Mouse (Mus musculus) E14TG2a.4 (cell line): ENCODE data around the gene Lpcat4.
"Not testable (repeated sequence)": the region's sequence is repeated elsewhere in the genome, so short reads cannot be mapped to it uniquely, and the experiment has no call there.

ENCODE experiments used
- H3K27me3 ChIP-seq: 2 replicates; pipeline ENCODE4 v1.6.1; 2014; ENCODE audit warnings: low read length, control low read depth; ENCODE audit not compliant: insufficient read depth
- H3K36me3 ChIP-seq: 2 replicates; pipeline ENCODE4 v1.6.1; 2014; ENCODE audit warnings: low read length, control low read depth; ENCODE audit not compliant: insufficient read depth
- H3K4me1 ChIP-seq: replicated peaks from 2 replicates; pipeline ENCODE4 v1.6.1; 2014; ENCODE audit warnings: low read depth, low read length, control low read depth
- H3K4me3 ChIP-seq: replicated peaks from 2 replicates; pipeline ENCODE4 v1.5.1; 2014; ENCODE audit warnings: mild to moderate bottlenecking, low read length
- H3K9me3 ChIP-seq: 2 replicates; pipeline ENCODE4 v1.6.1; 2014; ENCODE audit warnings: low read length, control low read depth
- CTCF ChIP-seq: conservative IDR thresholded peaks from 2 replicates; pipeline ENCODE4 v1.5.1; 2014; ENCODE audit warnings: low read length
- NANOG ChIP-seq: IDR thresholded peaks from 2 replicates; pipeline ENCODE4 v1.6.1; 2014; ENCODE audit warnings: borderline replicate concordance, low read length, mixed read lengths
- POU5F1 ChIP-seq: IDR thresholded peaks from 2 replicates; pipeline ENCODE4 v1.6.1; 2014; ENCODE audit warnings: low read length, borderline replicate concordance

The Lpcat4 gene

GRCm38 (mm10) chr2:112284363-112285030 lies 45.2 kb downstream of the Lpcat4 start:
- TF ChIP-seq CTCF (no peak), POU5F1 (no peak), NANOG (no peak)
- Histone ChIP-seq H3K4me1 (peaks cover 27% of the 10 kb centered on the region), H3K36me3 (no peaks in the 10 kb centered on the region), H3K4me3 (peak overlapping the region; percentile 84), H3K27me3 (no peaks in the 10 kb centered on the region), H3K9me3 (no peaks in the 10 kb centered on the region)

GRCm38 (mm10) chr2:112285031-112285390 lies 45.7 kb downstream of the Lpcat4 start:
- H3K36me3 ChIP-seq, result no peaks in the 10 kb centered on the region
- no peaks in the 10 kb centered on the region for H3K27me3 ChIP-seq
- H3K9me3 ChIP-seq, result no peaks in the 10 kb centered on the region
- peaks cover 27% of the 10 kb centered on the region for H3K4me1 ChIP-seq
- no peak for TF ChIP-seq CTCF
- TF ChIP-seq POU5F1, result no peak
- no peak for TF ChIP-seq NANOG
- H3K4me3 ChIP-seq, result peak overlapping the region; percentile 84

- H3K36me3 ChIP-seq, H3K4me3 ChIP-seq, H3K27me3 ChIP-seq, H3K9me3 ChIP-seq: not testable (repeated sequence)
- peaks cover 27% of the 10 kb centered on the region for H3K4me1 ChIP-seq
These were observed 46.8 kb downstream of the Lpcat4 start for GRCm38 (mm10) chr2:112286062-112286461.

- H3K9me3 ChIP-seq, result no peaks in the 10 kb centered on the region
- H3K4me3 ChIP-seq, result no peak overlapping the region
- H3K4me1 ChIP-seq, result peaks cover 27% of the 10 kb centered on the region
- no peak for TF ChIP-seq CTCF
- TF ChIP-seq POU5F1, result no peak
- TF ChIP-seq NANOG, result no peak
- no peaks in the 10 kb centered on the region for H3K36me3 ChIP-seq
- no peaks in the 10 kb centered on the region for H3K27me3 ChIP-seq
These were observed 47.8 kb downstream of the Lpcat4 start for GRCm38 (mm10) chr2:112287059-112287458.

GRCm38 (mm10) chr2:112289507-112289906 lies 50.2 kb downstream of the Lpcat4 start:
- Histone ChIP-seq H3K36me3 (no peaks in the 10 kb centered on the region; the same call in 1 of the 2 replicates), H3K9me3 (no peaks in the 10 kb centered on the region), H3K27me3 (no peaks in the 10 kb centered on the region), H3K4me3 (no peak overlapping the region), H3K4me1 (peaks cover 17% of the 10 kb centered on the region; the same call in 1 of the 2 replicates)
- TF ChIP-seq CTCF, result no peak

- TF ChIP-seq POU5F1, result no peak
- no peak for TF ChIP-seq CTCF
- TF ChIP-seq NANOG, result no peak
- Histone ChIP-seq H3K27me3 (no peaks in the 10 kb centered on the region), H3K4me3 (no peak overlapping the region), H3K36me3 (no peaks in the 10 kb centered on the region; the same call in 1 of the 2 replicates), H3K9me3 (no peaks in the 10 kb centered on the region), H3K4me1 (peaks cover 6% of the 10 kb centered on the region; the same call in 1 of the 2 replicates)
These were observed 53.6 kb downstream of the Lpcat4 start for GRCm38 (mm10) chr2:112292823-112293222.

GRCm38 (mm10) chr2:112296211-112296610 lies 56.9 kb downstream of the Lpcat4 start:
- Histone ChIP-seq H3K4me3 (no peak overlapping the region), H3K9me3 (no peaks in the 10 kb centered on the region), H3K4me1 (no peaks in the 10 kb centered on the region), H3K36me3 (no peaks in the 10 kb centered on the region; the same call in 1 of the 2 replicates), H3K27me3 (no peaks in the 10 kb centered on the region)
- TF ChIP-seq CTCF, result no peak
